Mouse (Mus musculus) forebrain, postnatal 0 days (tissue): ENCODE results near the gene Gm16223. TPM values are rescaled to one million over a fixed set of nuclear protein-coding genes. Genes with fewer than 3 reads are reported as not detected.

ENCODE experiments used
- ATAC-seq: fragments of 200-750 bp; cut with Nextera tagmentation; 2 replicates; pipeline ENCODE4 v1.8.0; 2017; ENCODE audit warnings: mild to moderate bottlenecking, moderate library complexity
- DNase-seq: peaks from one replicate; pipeline ENCODE4 v3.0.0-alpha.2; 2015
- H3K27ac ChIP-seq: fragments of 300-500 bp; sonication (generic); 2 replicates; pipeline ENCODE4 v1.5.1; 2014; ENCODE audit warnings: low read depth, mild to moderate bottlenecking, antibody characterized with exemption, low read length, moderate library complexity, mixed read lengths
- H3K27me3 ChIP-seq: fragments of 300-500 bp; sonication (generic); 2 replicates; pipeline ENCODE4 v1.6.1; 2014; ENCODE audit warnings: mild to moderate bottlenecking, low read length, mixed read lengths; ENCODE audit not compliant: insufficient read depth
- H3K36me3 ChIP-seq: fragments of 300-500 bp; sonication (generic); 2 replicates; pipeline ENCODE4 v1.6.1; 2014; ENCODE audit warnings: mild to moderate bottlenecking, moderate library complexity; ENCODE audit not compliant: insufficient read depth
- H3K4me1 ChIP-seq: fragments of 300-500 bp; sonication (generic); 2 replicates; pipeline ENCODE4 v1.6.1; 2014; ENCODE audit warnings: antibody characterized with exemption; ENCODE audit not compliant: insufficient read depth
- H3K4me2 ChIP-seq: fragments of 300-500 bp; sonication (generic); 2 replicates; pipeline ENCODE4 v1.6.1; 2014; ENCODE audit warnings: low read depth, mild to moderate bottlenecking, moderate library complexity
- H3K4me3 ChIP-seq: fragments of 300-500 bp; sonication (generic); 2 replicates; pipeline ENCODE4 v1.5.1; 2014; ENCODE audit warnings: low read depth, low read length, mixed read lengths
- H3K9ac ChIP-seq: fragments of 300-500 bp; sonication (generic); 2 replicates; pipeline ENCODE4 v1.6.1; 2014; ENCODE audit warnings: mild to moderate bottlenecking
- H3K9me3 ChIP-seq: fragments of 300-500 bp; sonication (generic); 2 replicates; pipeline ENCODE4 v1.6.1; 2016; ENCODE audit warnings: low read length
- CTCF ChIP-seq: sonication (generic); IDR thresholded peaks from 2 replicates; pipeline ENCODE4 v1.5.1; 2016; ENCODE audit warnings: antibody characterized with exemption, control low read depth, low read depth
- WGBS: fragments of 180-500 bp; shearing (Covaris S2); extraction: QIAGEN DNeasy Blood & Tissue Kit; methylation state at CpG from one replicate; pipeline ENCODE4 v1.1.7; 2014; 5-methylcytosine and 5-hydroxymethylcytosine counted together
- polyA plus RNA-seq: library from polyadenylated mRNA; unstranded; fragments of >200 nt; fragmentation: Nextera tagmentation; extraction: Ambion mirVana; gene quantifications from 2 replicates; pipeline ENCODE4 v1.2.1, GENCODE M21; 2015
- total RNA-seq: library from RNA; depleted of rRNA; stranded (reverse); fragments of >200 nt; gene quantifications from 2 replicates; pipeline ENCODE4 v1.2.3, GENCODE M21; 2014; rRNA removed

The Gm16223 gene
- total and polyA plus RNA-seq, 2 experiments from 2014 or later: not detected

GRCm38 (mm10) chr5:42212353-42212752 is 144.6 kb downstream of the Gm16223 start:
- Histone ChIP-seq H3K27ac (no peak overlapping the region), H3K36me3 (no peaks in the 10 kb centered on the region), H3K4me3 (no peak overlapping the region), H3K9me3 (no peaks in the 10 kb centered on the region), H3K27me3 (no peaks in the 10 kb centered on the region), H3K9ac (no peak overlapping the region), H3K4me1 (no peaks in the 10 kb centered on the region), H3K4me2 (no peak overlapping the region)
- TF ChIP-seq CTCF: no peak
- ATAC-seq: no peak
- DNase-seq: no peak
- 65% methylated on average over 4 of the region's 4 CpGs for WGBS

- Histone ChIP-seq H3K9ac (no peak overlapping the region), H3K4me1 (no peaks in the 10 kb centered on the region), H3K27ac (no peak overlapping the region), H3K27me3 (no peaks in the 10 kb centered on the region), H3K9me3 (no peaks in the 10 kb centered on the region), H3K4me3 (no peak overlapping the region), H3K4me2 (no peak overlapping the region), H3K36me3 (no peaks in the 10 kb centered on the region)
- WGBS: 79% methylated on average over 1 of the region's 1 CpGs
- ATAC-seq (no peak), DNase-seq (no peak)
- no peak for TF ChIP-seq CTCF
Observed at GRCm38 (mm10) chr5:42224840-42225239, 157.1 kb downstream of the Gm16223 start.

- H3K27me3 ChIP-seq: no peaks in the 10 kb centered on the region
- H3K4me1 ChIP-seq: no peaks in the 10 kb centered on the region
- H3K27ac ChIP-seq: no peak overlapping the region
- no peak overlapping the region for H3K4me2 ChIP-seq
- H3K4me3 ChIP-seq: no peak overlapping the region
- DNase-seq: no peak
- no peak for TF ChIP-seq CTCF
- H3K36me3 ChIP-seq: no peaks in the 10 kb centered on the region
- ATAC-seq: no peak
- no peak overlapping the region for H3K9ac ChIP-seq
- H3K9me3 ChIP-seq: no peaks in the 10 kb centered on the region
- 45% methylated on average over 2 of the region's 2 CpGs for WGBS
Observed at GRCm38 (mm10) chr5:42228631-42229030, 160.9 kb downstream of the Gm16223 start.

GRCm38 (mm10) chr5:42239291-42239690 is 171.5 kb downstream of the Gm16223 start:
- Histone ChIP-seq H3K27ac (no peak overlapping the region), H3K9me3 (no peaks in the 10 kb centered on the region), H3K4me1 (no peaks in the 10 kb centered on the region), H3K9ac (no peak overlapping the region), H3K4me3 (no peak overlapping the region), H3K36me3 (no peaks in the 10 kb centered on the region), H3K27me3 (no peaks in the 10 kb centered on the region), H3K4me2 (no peak overlapping the region)
- TF ChIP-seq CTCF: no peak
- WGBS: 65% methylated on average over 5 of the region's 5 CpGs
- ATAC-seq: no peak
- no peak for DNase-seq

GRCm38 (mm10) chr5:42239806-42240205 is 172.0 kb downstream of the Gm16223 start:
- ATAC-seq (no peak), DNase-seq (no peak)
- H3K27me3 ChIP-seq: no peaks in the 10 kb centered on the region
- H3K4me2 ChIP-seq: no peak overlapping the region
- no peak for TF ChIP-seq CTCF
- H3K27ac ChIP-seq: no peak overlapping the region
- H3K9me3 ChIP-seq: no peaks in the 10 kb centered on the region
- H3K4me3 ChIP-seq: no peak overlapping the region
- no peaks in the 10 kb centered on the region for H3K36me3 ChIP-seq
- no peaks in the 10 kb centered on the region for H3K4me1 ChIP-seq
- no peak overlapping the region for H3K9ac ChIP-seq

- H3K27me3 ChIP-seq: no peaks in the 10 kb centered on the region
- ATAC-seq: peak; percentile 68
- no peak overlapping the region for H3K9ac ChIP-seq
- H3K4me2 ChIP-seq: no peak overlapping the region
- H3K9me3 ChIP-seq: no peaks in the 10 kb centered on the region
- H3K4me3 ChIP-seq: no peak overlapping the region
- H3K4me1 ChIP-seq: no peaks in the 10 kb centered on the region
- DNase-seq: peak; percentile 49
- H3K36me3 ChIP-seq: no peaks in the 10 kb centered on the region
- 64% methylated on average over 3 of the region's 3 CpGs for WGBS
- no peak overlapping the region for H3K27ac ChIP-seq
- TF ChIP-seq CTCF: no peak
Observed at GRCm38 (mm10) chr5:42250376-42250775, 182.6 kb downstream of the Gm16223 start.

Other genes starting within 250 kb of the Gm16223 start
- 16.5 and 23.5 TPM in 2 replicates for gene Bod1l, start 223.6 kb upstream of the Gm16223 start, total RNA-seq
- gene Bod1l, start 223.6 kb upstream of the Gm16223 start, polyA plus RNA-seq: 13.2 and 24.5 TPM in 2 replicates